Mouse (Mus musculus) midbrain, postnatal 0 days (tissue): ENCODE results near the gene Rbbp5. TPM values are rescaled to one million over a fixed set of nuclear protein-coding genes. Genes with fewer than 3 reads are reported as not detected.

Experiments used
- ATAC-seq: fragments of 200-750 bp; cut with Nextera tagmentation; 2 replicates; pipeline ENCODE4 v1.8.0; 2017; ENCODE audit warnings: moderate number of reproducible peaks, mild to moderate bottlenecking, moderate TSS enrichment, moderate library complexity; ENCODE audit not compliant: low FRiP score
- DNase-seq: peaks from one replicate; pipeline ENCODE4 v3.0.0-alpha.2; 2015; ENCODE audit warnings: low spot score
- H3K27ac ChIP-seq: fragments of 300-500 bp; sonication (generic); 2 replicates; pipeline ENCODE4 v1.5.1; 2014; ENCODE audit warnings: low read depth, mild to moderate bottlenecking, low read length, mixed read lengths
- H3K27me3 ChIP-seq: fragments of 300-500 bp; sonication (generic); 2 replicates; pipeline ENCODE4 v1.6.1; 2014; ENCODE audit warnings: low read length, control low read depth, mixed read lengths; ENCODE audit not compliant: insufficient read depth
- H3K36me3 ChIP-seq: fragments of 300-500 bp; sonication (generic); 2 replicates; pipeline ENCODE4 v1.6.1; 2014; ENCODE audit warnings: low read length, control low read depth, mixed read lengths; ENCODE audit not compliant: insufficient read depth
- H3K4me1 ChIP-seq: fragments of 300-500 bp; sonication (generic); 2 replicates; pipeline ENCODE4 v1.6.1; 2014; ENCODE audit warnings: mild to moderate bottlenecking, control low read depth, antibody characterized with exemption, low read length, mixed read lengths; ENCODE audit not compliant: insufficient read depth
- H3K4me2 ChIP-seq: fragments of 300-500 bp; sonication (generic); 2 replicates; pipeline ENCODE4 v1.6.1; 2014; ENCODE audit warnings: low read depth, mild to moderate bottlenecking, low read length, mixed read lengths; ENCODE audit not compliant: poor library complexity, severe bottlenecking
- H3K4me3 ChIP-seq: fragments of 300-500 bp; sonication (generic); 2 replicates; pipeline ENCODE4 v1.5.1; 2014; ENCODE audit warnings: low read depth, mild to moderate bottlenecking, low read length, moderate library complexity
- H3K9ac ChIP-seq: fragments of 300-500 bp; sonication (generic); replicated peaks from 2 replicates; pipeline ENCODE4 v1.6.1; 2014; ENCODE audit warnings: mild to moderate bottlenecking, low read length, moderate library complexity, mixed read lengths; ENCODE audit not compliant: poor library complexity, severe bottlenecking
- H3K9me3 ChIP-seq: fragments of 300-500 bp; sonication (generic); 2 replicates; pipeline ENCODE4 v1.6.1; 2016; ENCODE audit warnings: low read length, control low read depth
- CTCF ChIP-seq: IDR thresholded peaks from 2 replicates; pipeline ENCODE4 v1.5.1; 2016; ENCODE audit warnings: antibody characterized with exemption, mild to moderate bottlenecking
- WGBS: fragments of 180-500 bp; shearing (Covaris S2); extraction: QIAGEN DNeasy Blood & Tissue Kit; methylation state at CpG from one replicate; pipeline ENCODE4 v1.1.7; 2014; 5-methylcytosine and 5-hydroxymethylcytosine counted together
- polyA plus RNA-seq: library from polyadenylated mRNA; unstranded; fragments of >200 nt; fragmentation: Nextera tagmentation; extraction: Ambion mirVana; gene quantifications from 2 replicates; pipeline ENCODE4 v1.2.1, GENCODE M21; 2015
- total RNA-seq: library from RNA; depleted of rRNA; stranded (reverse); fragments of >200 nt; gene quantifications from 2 replicates; pipeline ENCODE4 v1.2.3, GENCODE M21; 2014

Gene Rbbp5
- total and polyA plus RNA-seq, 2 experiments from 2014 or later: 22.6 to 25.8 TPM

GRCm38 (mm10) chr1:132476575-132476927 is 614 bp upstream of the Rbbp5 start:
- Histone ChIP-seq H3K36me3 (no peaks in the 10 kb centered on the region), H3K27ac (peak overlapping the region; percentile 62), H3K9me3 (no peaks in the 10 kb centered on the region), H3K4me3 (peak overlapping the region; percentile 64), H3K9ac (peak overlapping the region; percentile 66), H3K4me2 (peak overlapping the region; percentile 76), H3K4me1 (no peaks in the 10 kb centered on the region), H3K27me3 (no peaks in the 10 kb centered on the region)
- TF ChIP-seq CTCF: no peak
- DNase-seq: no peak
- WGBS: 5% methylated on average over 9 of the region's 9 CpGs
- peak; percentile 48; the same call in 1 of the 2 replicates for ATAC-seq

DNA sequence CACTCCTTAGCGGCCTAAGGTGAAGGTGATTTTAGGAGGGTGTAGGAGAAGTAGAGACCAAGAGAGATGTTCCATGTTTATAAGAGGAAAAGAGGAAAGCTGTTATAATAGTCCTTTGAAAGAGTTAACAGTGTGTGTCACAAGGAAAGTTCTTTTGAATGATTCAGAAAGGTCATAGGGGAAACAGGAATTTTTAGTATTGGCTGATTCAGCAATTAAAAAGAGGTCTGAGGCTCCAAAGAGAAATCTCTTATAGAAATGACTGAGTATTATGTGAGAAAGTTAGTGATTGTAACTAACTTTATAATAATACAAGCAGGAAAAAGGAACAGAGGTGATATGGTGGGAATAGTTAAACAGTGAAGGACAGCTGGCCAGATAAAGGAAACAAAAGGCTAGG is 2.3 kb downstream of the Rbbp5 start:
- Histone ChIP-seq H3K4me2 (no peak overlapping the region), H3K27ac (no peak overlapping the region), H3K9me3 (no peaks in the 10 kb centered on the region), H3K4me1 (no peaks in the 10 kb centered on the region), H3K4me3 (no peak overlapping the region), H3K27me3 (no peaks in the 10 kb centered on the region), H3K36me3 (no peaks in the 10 kb centered on the region), H3K9ac (no peak overlapping the region)
- DNase-seq (no peak), ATAC-seq (no peak)
- 91% methylated on average over 1 of the region's 1 CpGs for WGBS
- TF ChIP-seq CTCF: no peak

DNA sequence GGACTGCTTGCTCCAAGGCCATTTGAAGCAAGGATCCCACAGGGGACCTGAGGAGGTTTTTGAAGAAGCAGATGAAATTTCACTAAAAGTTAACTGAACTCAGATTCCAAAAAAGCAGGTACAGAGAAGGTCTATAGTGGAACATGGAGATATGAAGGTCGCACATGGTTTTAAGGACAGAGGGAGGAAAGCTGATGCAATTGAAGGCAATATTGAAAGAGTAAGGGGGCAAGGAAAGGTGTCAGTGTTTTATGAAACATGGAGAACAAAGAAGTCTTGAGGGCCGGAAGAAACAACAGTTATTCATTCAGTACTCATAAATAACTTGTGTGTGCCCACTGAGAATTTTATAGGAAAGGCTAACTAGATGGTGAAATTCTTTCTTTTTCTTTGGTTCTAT is 4.5 kb downstream of the Rbbp5 start:
- DNase-seq: no peak
- ATAC-seq: no peak
- Histone ChIP-seq H3K4me1 (no peaks in the 10 kb centered on the region), H3K36me3 (no peaks in the 10 kb centered on the region), H3K27ac (no peak overlapping the region), H3K27me3 (no peaks in the 10 kb centered on the region), H3K9ac (no peak overlapping the region), H3K4me3 (no peak overlapping the region), H3K9me3 (no peaks in the 10 kb centered on the region), H3K4me2 (no peak overlapping the region)
- no peak for TF ChIP-seq CTCF
- 88% methylated on average over 2 of the region's 2 CpGs for WGBS

DNA sequence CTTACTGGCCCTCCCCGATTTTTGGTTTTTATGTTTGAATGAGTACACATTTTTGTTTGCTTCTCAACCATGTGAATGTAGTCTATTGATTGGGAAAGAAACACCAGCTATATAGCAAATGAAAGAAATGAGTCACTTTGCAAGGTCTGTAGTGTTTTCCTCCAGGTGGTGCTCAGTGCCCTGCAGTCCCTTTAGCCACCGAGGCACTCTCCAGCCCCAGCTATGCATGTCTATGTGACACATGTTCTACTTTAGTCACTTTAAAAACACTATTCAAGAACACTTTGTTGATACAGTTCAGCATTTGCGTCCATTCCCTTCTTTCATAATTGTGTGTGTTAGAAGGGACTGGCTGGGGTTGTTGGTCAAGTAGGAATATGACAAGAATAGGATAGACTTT is 6.1 kb downstream of the Rbbp5 start:
- H3K9ac ChIP-seq: no peak overlapping the region
- ATAC-seq (no peak), DNase-seq (no peak)
- no peaks in the 10 kb centered on the region for H3K9me3 ChIP-seq
- no peak overlapping the region for H3K27ac ChIP-seq
- H3K4me2 ChIP-seq: no peak overlapping the region
- H3K4me3 ChIP-seq: no peak overlapping the region
- no peak for TF ChIP-seq CTCF
- H3K36me3 ChIP-seq: peaks cover 5% of the 10 kb centered on the region; the same call in 1 of the 2 replicates
- H3K4me1 ChIP-seq: no peaks in the 10 kb centered on the region
- WGBS: 92% methylated on average over 3 of the region's 3 CpGs
- no peaks in the 10 kb centered on the region for H3K27me3 ChIP-seq

GRCm38 (mm10) chr1:132483759-132484158 is 6.6 kb downstream of the Rbbp5 start:
- no peak overlapping the region for H3K9ac ChIP-seq
- H3K4me2 ChIP-seq: no peak overlapping the region
- TF ChIP-seq CTCF: no peak
- peaks cover 6% of the 10 kb centered on the region; the same call in 1 of the 2 replicates for H3K36me3 ChIP-seq
- H3K4me1 ChIP-seq: no peaks in the 10 kb centered on the region
- no peak overlapping the region for H3K4me3 ChIP-seq
- 88% methylated on average over 6 of the region's 6 CpGs for WGBS
- no peaks in the 10 kb centered on the region for H3K27me3 ChIP-seq
- no peaks in the 10 kb centered on the region for H3K9me3 ChIP-seq
- DNase-seq: no peak
- no peak for ATAC-seq
- H3K27ac ChIP-seq: no peak overlapping the region

- Histone ChIP-seq H3K27ac (no peak overlapping the region), H3K9me3 (no peaks in the 10 kb centered on the region), H3K27me3 (no peaks in the 10 kb centered on the region), H3K4me2 (no peak overlapping the region), H3K36me3 (peaks cover 57% of the 10 kb centered on the region), H3K4me3 (no peak overlapping the region), H3K4me1 (no peaks in the 10 kb centered on the region), H3K9ac (no peak overlapping the region)
- DNase-seq (no peak), ATAC-seq (no peak)
- no peak for TF ChIP-seq CTCF
- WGBS: 98% methylated on average over 2 of the region's 2 CpGs
These were observed 23.4 kb downstream of the Rbbp5 start for GRCm38 (mm10) chr1:132500535-132500934.
